Mouse (Mus musculus): ENCODE results near the gene C87436. TPM values are rescaled to one million over a fixed set of nuclear protein-coding genes. Genes with fewer than 3 reads are reported as not detected.
A peak's percentile ranks its signal among the peaks of the same experiment; 100 is the strongest.

Gene C87436
- polyA plus RNA-seq, 1 experiment from 2014 or later: 24.8 TPM

DNA sequence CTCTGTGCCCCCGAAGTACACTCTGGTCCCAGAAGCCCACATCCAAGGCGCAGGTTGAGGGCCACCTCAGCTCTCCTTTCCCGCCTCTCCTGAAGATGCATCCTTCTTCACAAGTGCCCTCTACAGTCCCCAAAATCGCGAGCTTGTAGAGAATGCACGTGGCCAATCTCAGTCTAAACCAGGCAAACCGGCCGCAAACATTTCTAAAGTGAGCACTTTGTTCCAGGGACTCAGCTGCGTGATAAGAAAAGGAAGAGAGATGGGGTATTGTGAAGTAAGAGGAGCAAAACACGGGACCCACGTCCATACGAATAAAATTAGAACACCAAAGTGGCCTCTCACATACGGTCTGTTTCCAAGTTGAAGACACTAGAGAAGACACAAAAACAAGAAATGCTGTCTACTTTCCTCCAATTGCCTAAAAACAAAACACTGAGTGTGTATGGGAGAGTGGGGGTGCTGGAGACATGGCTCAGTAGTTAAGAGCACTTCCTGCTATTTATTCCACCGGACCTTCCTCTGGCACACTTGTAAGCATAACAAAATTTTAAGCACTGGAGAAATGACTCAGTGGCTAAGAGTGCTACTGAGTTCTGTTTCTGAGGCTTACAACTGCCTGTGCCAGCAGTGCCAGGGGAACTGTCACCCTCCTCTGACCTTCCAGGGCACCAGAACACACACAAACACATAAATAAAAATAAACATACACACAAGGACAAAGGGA, 40.8 kb upstream of the C87436 start:
- no peaks in the 10 kb centered on the region for H3K9me3 ChIP-seq (ENCODE audit: control insufficient read depth, low read length)
- H3K27me3 ChIP-seq (replicated peaks; ENCODE audit: control insufficient read depth, insufficient read depth, low read length): no peaks in the 10 kb centered on the region
- H3K4me2 ChIP-seq: peak overlapping the region; percentile 97
- H3K4me1 ChIP-seq (replicated peaks; ENCODE audit: control insufficient read depth, insufficient read depth, low read length): peaks cover 20% of the 10 kb centered on the region
- DNase-seq (ENCODE audit: low spot score): no peak
- peak overlapping the region; percentile 89 for H3K9ac ChIP-seq (ENCODE audit: low read depth, low read length)
- 6% methylated on average over 14 of the region's 14 CpGs for WGBS
- ATAC-seq (replicated peaks; ENCODE audit: low FRiP score): no peak
- H3K27ac ChIP-seq (ENCODE audit: low read depth, low read length): peak overlapping the region; percentile 83
- peak overlapping the region; percentile 93 for H3K4me3 ChIP-seq (ENCODE audit: low read depth, low read length)
- H3K36me3 ChIP-seq (ENCODE audit: control insufficient read depth, insufficient read depth, low read length): 0 out of 2 replicates have a peak, but pooled peaks cover under 1% of the 10 kb centered on the region

DNA sequence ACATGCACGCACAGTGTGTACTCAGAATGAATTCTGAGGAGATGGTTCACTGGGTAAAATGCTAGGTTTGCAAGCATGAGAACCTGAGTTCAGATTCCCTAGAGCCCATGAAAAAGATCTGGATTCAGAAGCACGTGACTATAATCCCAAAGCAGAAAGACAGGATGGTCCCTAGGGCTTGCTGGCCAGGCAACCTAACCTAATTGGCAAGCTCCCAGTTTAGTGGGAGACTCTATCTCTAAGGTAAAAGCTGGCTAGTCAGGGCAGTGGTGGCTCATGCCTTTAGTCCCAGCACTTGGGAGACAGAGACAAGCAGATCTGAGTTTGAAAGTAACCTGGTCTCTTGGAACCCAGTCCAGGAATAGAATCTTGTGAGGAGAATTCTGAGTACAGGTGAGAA, 39.2 kb upstream of the C87436 start:
- Histone ChIP-seq H3K27ac (ENCODE audit: low read depth, low read length) (no peak overlapping the region), H3K36me3 (ENCODE audit: control insufficient read depth, insufficient read depth, low read length) (no peaks in the 10 kb centered on the region), H3K27me3 (replicated peaks; ENCODE audit: control insufficient read depth, insufficient read depth, low read length) (no peaks in the 10 kb centered on the region), H3K4me2 (no peak overlapping the region), H3K9me3 (ENCODE audit: control insufficient read depth, low read length) (no peaks in the 10 kb centered on the region), H3K9ac (ENCODE audit: low read depth, low read length) (no peak overlapping the region), H3K4me1 (replicated peaks; ENCODE audit: control insufficient read depth, insufficient read depth, low read length) (peaks cover 18% of the 10 kb centered on the region), H3K4me3 (ENCODE audit: low read depth, low read length) (no peak overlapping the region)
- 84% methylated on average over 2 of the region's 2 CpGs for WGBS
- ATAC-seq (replicated peaks; ENCODE audit: low FRiP score): no peak
- DNase-seq (ENCODE audit: low spot score): no peak

DNA sequence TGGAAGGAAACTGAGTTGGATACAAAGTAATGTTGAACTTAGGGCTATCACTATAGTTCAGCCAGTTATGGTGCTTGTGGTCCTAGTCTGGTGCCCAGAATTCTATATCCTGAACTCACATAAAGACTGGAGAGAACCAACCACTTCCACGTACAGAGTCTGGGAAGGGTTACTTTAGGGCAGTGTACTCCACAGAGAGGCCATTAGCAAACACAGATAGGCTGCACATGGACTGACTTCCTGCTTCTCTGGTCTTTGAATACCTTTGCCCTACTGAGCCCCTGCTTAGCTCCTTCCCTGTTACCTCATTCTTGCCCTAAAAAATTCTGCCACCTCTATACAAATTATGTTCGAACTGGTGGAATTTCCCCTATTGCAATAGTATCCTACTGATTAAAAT, 38.2 kb upstream of the C87436 start:
- peaks cover 18% of the 10 kb centered on the region for H3K4me1 ChIP-seq (replicated peaks; ENCODE audit: control insufficient read depth, insufficient read depth, low read length)
- WGBS: 65% methylated on average over 2 of the region's 2 CpGs
- no peaks in the 10 kb centered on the region for H3K9me3 ChIP-seq (ENCODE audit: control insufficient read depth, low read length)

DNA sequence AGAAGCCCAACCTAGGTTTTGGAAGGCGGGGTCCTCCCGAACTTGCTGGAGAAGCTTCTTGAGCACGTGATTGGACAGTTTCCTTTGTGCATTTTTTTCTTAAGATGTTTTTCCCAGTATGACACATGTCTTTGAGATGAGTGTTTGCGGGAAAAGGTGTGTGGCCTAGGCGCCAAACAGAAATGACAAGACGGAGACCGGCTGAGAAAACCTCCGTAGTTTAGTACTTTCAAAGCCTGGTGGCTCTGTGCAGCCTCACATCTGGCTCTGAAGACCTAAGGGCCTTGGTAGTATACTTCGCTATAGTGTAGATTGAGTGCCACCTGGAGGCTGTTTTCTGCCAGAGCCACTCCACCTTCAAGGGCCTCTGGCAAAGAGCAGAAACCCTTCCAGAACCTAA, 37.2 kb upstream of the C87436 start:
- Histone ChIP-seq H3K36me3 (ENCODE audit: control insufficient read depth, insufficient read depth, low read length) (no peaks in the 10 kb centered on the region), H3K27ac (ENCODE audit: low read depth, low read length) (no peak overlapping the region), H3K9me3 (ENCODE audit: control insufficient read depth, low read length) (no peaks in the 10 kb centered on the region), H3K4me1 (replicated peaks; ENCODE audit: control insufficient read depth, insufficient read depth, low read length) (peaks cover 12% of the 10 kb centered on the region), H3K4me3 (ENCODE audit: low read depth, low read length) (peak overlapping the region; percentile 11), H3K27me3 (replicated peaks; ENCODE audit: control insufficient read depth, insufficient read depth, low read length) (no peaks in the 10 kb centered on the region), H3K9ac (ENCODE audit: low read depth, low read length) (no peak overlapping the region), H3K4me2 (peak overlapping the region; percentile 57)
- peak; percentile 57 for DNase-seq (ENCODE audit: low spot score)
- WGBS: 6% methylated on average over 9 of the region's 9 CpGs
- peak; percentile 32; the same call in 1 of the 2 replicates for ATAC-seq (replicated peaks; ENCODE audit: low FRiP score)

More for the DNA sequence above, 38.2 kb upstream of the C87436 start:
- no peak for DNase-seq (ENCODE audit: low spot score)
- no peak overlapping the region; the same call in 1 of the 2 replicates for H3K4me2 ChIP-seq
- H3K27me3 ChIP-seq (replicated peaks; ENCODE audit: control insufficient read depth, insufficient read depth, low read length): no peaks in the 10 kb centered on the region
- no peak overlapping the region for H3K27ac ChIP-seq (ENCODE audit: low read depth, low read length)
- no peak for ATAC-seq (replicated peaks; ENCODE audit: low FRiP score)
- no peaks in the 10 kb centered on the region for H3K36me3 ChIP-seq (ENCODE audit: control insufficient read depth, insufficient read depth, low read length)
- no peak overlapping the region for H3K4me3 ChIP-seq (ENCODE audit: low read depth, low read length)
- no peak overlapping the region for H3K9ac ChIP-seq (ENCODE audit: low read depth, low read length)

DNA sequence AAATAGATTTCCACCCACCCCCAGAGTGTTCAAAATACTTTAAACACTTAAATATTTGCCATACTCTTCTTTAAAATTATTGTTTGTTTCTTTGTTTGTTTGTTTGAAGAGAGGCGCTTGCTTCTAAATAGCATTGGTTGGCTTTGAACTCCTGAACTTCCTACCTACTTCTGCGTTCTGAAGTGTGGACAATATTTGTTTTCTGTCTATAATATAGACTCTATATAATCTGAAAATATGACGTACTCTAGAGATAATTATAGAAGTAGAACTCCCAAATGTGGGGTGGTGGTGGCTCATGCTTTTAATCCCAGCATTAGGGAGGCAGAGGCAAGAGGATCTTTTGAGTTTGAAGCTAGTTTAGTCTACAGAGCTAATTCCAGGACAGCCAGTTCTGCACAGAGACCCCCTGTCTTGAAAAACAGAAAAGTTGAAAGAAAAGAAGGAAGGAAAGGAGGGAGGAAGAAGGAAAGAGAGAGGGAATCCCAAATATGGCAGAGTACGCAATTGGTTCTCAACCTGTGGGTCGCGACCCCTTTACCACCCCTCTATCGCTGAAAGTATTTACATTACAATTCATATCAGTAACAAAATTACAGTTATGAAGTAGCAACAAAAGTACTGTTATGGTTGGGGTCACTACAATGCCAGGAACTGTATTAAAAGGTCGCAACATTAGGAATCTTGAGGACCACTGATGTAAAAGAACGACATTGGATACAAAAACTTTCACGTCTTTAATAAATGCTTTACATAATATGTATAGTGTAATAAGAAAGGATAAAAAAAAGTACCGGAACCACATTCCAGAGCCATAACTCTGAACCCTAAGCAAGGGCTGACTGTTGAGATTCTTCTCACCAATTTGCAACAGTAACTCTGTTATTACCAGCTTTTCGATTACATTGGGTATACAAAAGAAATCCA, 35.2 kb upstream of the C87436 start:
- no peak overlapping the region for H3K27ac ChIP-seq (ENCODE audit: low read depth, low read length)
- DNase-seq (ENCODE audit: low spot score): no peak
- H3K36me3 ChIP-seq (ENCODE audit: control insufficient read depth, insufficient read depth, low read length): no peaks in the 10 kb centered on the region; the same call in 1 of the 2 replicates
- H3K4me1 ChIP-seq (replicated peaks; ENCODE audit: control insufficient read depth, insufficient read depth, low read length): peaks cover 6% of the 10 kb centered on the region; the same call in 1 of the 2 replicates
- H3K9me3 ChIP-seq (ENCODE audit: control insufficient read depth, low read length): no peaks in the 10 kb centered on the region
- H3K4me3 ChIP-seq (ENCODE audit: low read depth, low read length): peak overlapping the region; percentile 94
- H3K9ac ChIP-seq (ENCODE audit: low read depth, low read length): peak overlapping the region; percentile 31; the same call in 1 of the 2 replicates
- no peaks in the 10 kb centered on the region for H3K27me3 ChIP-seq (replicated peaks; ENCODE audit: control insufficient read depth, insufficient read depth, low read length)
- H3K4me2 ChIP-seq: peak overlapping the region; percentile 72
- whole genome bisulfite sequencing: 38% methylated on average over 12 of the region's 12 CpGs
- no peak for ATAC-seq (replicated peaks; ENCODE audit: low FRiP score)

DNA sequence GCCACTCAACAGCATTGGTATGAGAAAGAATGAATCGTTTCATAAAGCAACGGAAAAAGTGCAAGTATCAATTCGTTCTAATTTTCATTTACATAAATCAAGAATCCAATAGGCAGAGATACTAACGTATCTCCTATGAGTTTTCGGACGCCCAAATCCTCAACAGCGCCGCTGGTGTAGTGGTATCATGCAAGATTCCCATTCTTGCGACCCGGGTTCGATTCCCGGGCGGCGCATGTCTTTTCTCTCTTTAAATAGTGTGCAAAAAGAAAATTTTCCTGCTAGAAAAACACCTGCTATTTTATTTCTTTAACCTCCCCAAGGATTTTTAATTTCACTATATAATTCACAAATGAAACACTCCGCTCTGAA, 34.5 kb upstream of the C87436 start:
- Histone ChIP-seq H3K9ac (ENCODE audit: low read depth, low read length) (peak overlapping the region; percentile 98), H3K4me3 (ENCODE audit: low read depth, low read length) (peak overlapping the region; percentile 94), H3K27me3 (replicated peaks; ENCODE audit: control insufficient read depth, insufficient read depth, low read length) (no peaks in the 10 kb centered on the region), H3K4me1 (replicated peaks; ENCODE audit: control insufficient read depth, insufficient read depth, low read length) (peaks cover 6% of the 10 kb centered on the region; the same call in 1 of the 2 replicates), H3K4me2 (peak overlapping the region; percentile 72), H3K9me3 (ENCODE audit: control insufficient read depth, low read length) (no peaks in the 10 kb centered on the region), H3K36me3 (ENCODE audit: control insufficient read depth, insufficient read depth, low read length) (peaks cover under 1% of the 10 kb centered on the region; the same call in 1 of the 2 replicates), H3K27ac (ENCODE audit: low read depth, low read length) (peak overlapping the region; percentile 98; the same call in 1 of the 2 replicates)
- DNase-seq (ENCODE audit: low spot score) (peak; percentile 87), ATAC-seq (replicated peaks; ENCODE audit: low FRiP score) (peak; percentile 72)
- under 1% methylated on average over 15 of the region's 15 CpGs for WGBS

DNA sequence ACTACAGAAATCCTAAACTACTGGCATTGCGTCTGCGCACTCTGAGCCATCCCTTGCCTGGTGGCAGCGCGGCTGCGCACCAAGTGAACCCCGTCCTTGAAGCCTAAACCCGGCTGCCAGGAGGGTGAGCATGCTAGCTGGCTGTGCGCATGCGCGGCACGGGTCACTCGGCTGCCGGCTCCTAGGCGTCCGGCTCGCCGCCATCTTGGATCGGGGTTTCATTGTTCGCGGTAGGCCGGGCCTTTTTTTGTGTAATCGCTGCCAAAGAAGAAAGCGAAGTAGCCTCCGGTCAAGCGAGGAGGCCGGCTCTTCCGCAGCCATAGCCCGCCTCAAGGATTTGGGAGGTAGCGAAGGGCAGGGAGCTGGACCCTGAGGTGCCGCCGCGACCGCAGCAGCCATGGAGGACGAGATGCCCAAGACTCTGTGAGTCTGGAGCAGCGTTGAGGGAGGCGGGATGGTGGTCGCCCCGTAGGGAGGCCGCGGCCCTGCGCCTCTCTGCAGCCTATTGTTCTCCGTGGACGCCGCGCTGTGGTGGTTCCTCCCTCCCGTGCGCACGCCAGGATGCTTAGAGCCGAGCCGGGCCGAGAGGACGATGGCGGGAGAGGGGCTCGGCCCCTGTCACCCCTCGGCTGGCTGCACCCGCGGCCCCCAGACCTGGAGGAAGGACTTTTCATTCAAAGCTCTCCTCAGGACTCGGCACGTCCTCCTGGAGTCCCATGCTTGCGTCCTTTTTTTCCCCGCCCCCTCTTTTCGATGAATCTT, 33.9 kb upstream of the C87436 start, which contains the start of gene Tia1:
Tia1 (plus strand) TSS at position 120 of the 762 bp plus-strand sequence.
- H3K4me2 ChIP-seq: peak within 1 kb of the TSS; percentile 72
- peak; percentile 93 for DNase-seq (ENCODE audit: low spot score)
- peak within 1 kb of the TSS; percentile 98 for H3K27ac ChIP-seq (ENCODE audit: low read depth, low read length)
- H3K4me1 ChIP-seq (replicated peaks; ENCODE audit: control insufficient read depth, insufficient read depth, low read length): peaks cover 6% of the 10 kb centered on the region; the same call in 1 of the 2 replicates
- peak within 1 kb of the TSS; percentile 94 for H3K4me3 ChIP-seq (ENCODE audit: low read depth, low read length)
- peak within 1 kb of the TSS; percentile 98 for H3K9ac ChIP-seq (ENCODE audit: low read depth, low read length)
- H3K9me3 ChIP-seq (ENCODE audit: control insufficient read depth, low read length): no peaks in the 10 kb centered on the region
- no peaks in the 10 kb centered on the region for H3K27me3 ChIP-seq (replicated peaks; ENCODE audit: control insufficient read depth, insufficient read depth, low read length)
- ATAC-seq (replicated peaks; ENCODE audit: low FRiP score): peak; percentile 95
- H3K36me3 ChIP-seq (ENCODE audit: control insufficient read depth, insufficient read depth, low read length): peaks cover 2% of the 10 kb centered on the region; the same call in 1 of the 2 replicates
- WGBS: under 1% methylated on average over 62 of the region's 62 CpGs

DNA sequence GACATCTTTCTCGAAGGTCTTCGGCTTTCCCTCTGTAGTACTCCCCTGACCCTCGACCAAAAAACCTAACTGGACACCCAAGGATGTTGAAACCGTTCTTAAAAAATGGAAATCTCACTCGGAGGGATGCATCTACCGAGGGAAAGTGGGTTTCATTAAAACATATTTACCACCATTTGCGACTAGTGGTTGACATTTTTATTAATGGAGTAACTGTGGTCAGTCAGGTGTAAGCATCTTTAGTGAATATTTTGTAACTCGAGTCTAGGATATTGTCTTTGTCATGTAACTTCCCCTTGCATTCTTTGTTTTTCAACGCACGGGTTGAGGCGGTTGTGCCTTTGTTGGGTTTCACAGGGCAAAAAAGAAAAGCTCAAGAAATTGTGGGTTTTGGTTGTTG, 33.2 kb upstream of the C87436 start:
- H3K4me2 ChIP-seq: peak overlapping the region; percentile 72
- no peak for ATAC-seq (replicated peaks; ENCODE audit: low FRiP score)

More for the DNA sequence above, 33.2 kb upstream of the C87436 start:
- Histone ChIP-seq H3K4me1 (replicated peaks; ENCODE audit: control insufficient read depth, insufficient read depth, low read length) (peaks cover 6% of the 10 kb centered on the region; the same call in 1 of the 2 replicates), H3K27me3 (replicated peaks; ENCODE audit: control insufficient read depth, insufficient read depth, low read length) (no peaks in the 10 kb centered on the region), H3K36me3 (ENCODE audit: control insufficient read depth, insufficient read depth, low read length) (peaks cover 2% of the 10 kb centered on the region; the same call in 1 of the 2 replicates), H3K4me3 (ENCODE audit: low read depth, low read length) (peak overlapping the region; percentile 94), H3K27ac (ENCODE audit: low read depth, low read length) (peak overlapping the region; percentile 98), H3K9ac (ENCODE audit: low read depth, low read length) (peak overlapping the region; percentile 98), H3K9me3 (ENCODE audit: control insufficient read depth, low read length) (no peaks in the 10 kb centered on the region)
- no peak for DNase-seq (ENCODE audit: low spot score)
- under 1% methylated on average over 11 of the region's 11 CpGs for WGBS
